Mouse (Mus musculus) R1 (cell line): ENCODE results near the gene Rab7.

Experiments
- DNase-seq: peaks from one replicate; pipeline ENCODE4 v3.0.0-alpha.2; 2018; ENCODE audit warnings: low read depth, low spot score

The Rab7 gene

DNA sequence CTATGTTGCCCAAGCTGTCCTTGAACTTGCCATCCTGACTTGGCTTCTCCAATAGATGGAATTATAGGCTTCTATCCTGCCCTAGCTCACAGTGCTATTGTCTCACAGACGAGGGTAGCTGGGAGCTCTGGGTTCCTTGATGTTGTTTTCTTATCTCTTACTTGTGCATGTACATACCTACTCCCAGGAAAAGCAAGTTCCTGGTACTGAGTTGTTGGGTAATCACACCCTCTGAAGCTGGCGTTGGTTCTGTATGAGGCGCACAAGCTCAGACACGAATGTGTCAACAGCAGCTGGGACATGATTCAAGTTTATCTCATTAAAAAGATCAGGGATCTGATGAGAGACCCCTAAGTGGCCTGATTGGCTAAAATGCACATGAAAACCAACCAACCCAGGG is 41.6 kb downstream of the Rab7 start:
- DNase-seq = no peak

DNA sequence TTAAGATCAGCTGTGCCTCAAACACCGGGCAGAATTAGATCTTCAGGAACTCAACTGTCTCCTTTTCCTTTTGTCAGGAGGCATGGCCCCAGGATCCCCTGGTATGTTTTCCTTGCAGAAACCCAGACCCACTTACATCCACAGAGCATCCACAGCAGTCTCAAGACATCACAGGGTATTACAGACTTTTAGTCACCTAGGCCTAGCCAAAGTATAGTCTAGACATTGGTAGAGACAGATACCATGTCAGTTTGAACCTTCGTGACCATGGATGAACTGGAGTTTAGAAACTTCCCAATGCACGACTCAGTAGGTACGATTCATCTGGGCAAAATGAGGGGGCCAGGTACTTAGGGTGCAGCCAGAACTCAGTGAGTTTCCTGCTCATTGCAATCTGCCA is 46.7 kb downstream of the Rab7 start:
- no peak for DNase-seq

DNA sequence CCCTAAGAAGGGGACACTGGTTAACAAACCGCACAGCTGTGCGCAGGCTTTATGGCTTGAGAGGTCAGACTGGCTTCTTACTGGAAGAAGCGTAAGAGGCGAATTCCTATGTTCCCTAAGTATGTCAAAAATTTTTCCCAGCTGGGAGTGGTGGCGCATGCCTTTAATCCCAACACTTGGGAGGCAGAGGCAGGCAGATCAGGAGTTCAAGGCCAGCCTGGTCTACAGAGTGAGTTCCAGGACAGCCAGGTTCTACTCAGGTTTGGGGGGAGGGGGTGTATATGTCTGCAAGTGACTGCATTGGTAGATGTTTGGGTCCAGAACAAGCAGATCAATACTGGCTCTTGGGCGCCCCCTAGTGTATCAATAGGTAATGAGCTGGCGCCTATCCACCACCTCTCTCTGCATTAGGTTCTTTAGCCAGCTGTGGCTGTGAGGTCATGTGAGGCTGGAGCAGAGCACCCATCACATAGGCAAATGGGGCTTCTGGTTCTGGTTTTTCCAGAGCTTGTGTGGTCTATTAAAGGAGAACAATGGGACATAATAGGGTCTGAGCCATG is 47.3 kb downstream of the Rab7 start:
- peak; percentile 92 for DNase-seq

DNA sequence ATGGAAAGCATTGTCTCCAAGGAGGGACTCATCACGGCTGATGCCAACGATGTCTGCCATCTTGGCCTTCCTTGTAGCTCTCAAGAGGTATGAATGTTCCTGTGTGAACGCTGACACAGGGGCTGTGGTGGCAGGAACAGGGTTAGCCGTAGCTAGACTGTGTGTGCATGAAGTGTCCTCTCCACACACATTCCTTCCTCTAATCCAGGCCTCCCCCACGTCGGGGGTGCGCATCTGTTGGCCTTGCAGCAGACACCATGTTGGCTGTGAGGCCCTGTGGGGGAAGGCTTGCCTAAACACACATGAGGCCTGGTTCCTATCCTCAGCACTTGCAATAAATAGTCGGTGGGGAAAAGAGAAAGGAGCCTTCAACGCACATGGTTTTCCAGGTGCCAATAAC is 48.5 kb downstream of the Rab7 start:
- peak; percentile 28 for DNase-seq

DNA sequence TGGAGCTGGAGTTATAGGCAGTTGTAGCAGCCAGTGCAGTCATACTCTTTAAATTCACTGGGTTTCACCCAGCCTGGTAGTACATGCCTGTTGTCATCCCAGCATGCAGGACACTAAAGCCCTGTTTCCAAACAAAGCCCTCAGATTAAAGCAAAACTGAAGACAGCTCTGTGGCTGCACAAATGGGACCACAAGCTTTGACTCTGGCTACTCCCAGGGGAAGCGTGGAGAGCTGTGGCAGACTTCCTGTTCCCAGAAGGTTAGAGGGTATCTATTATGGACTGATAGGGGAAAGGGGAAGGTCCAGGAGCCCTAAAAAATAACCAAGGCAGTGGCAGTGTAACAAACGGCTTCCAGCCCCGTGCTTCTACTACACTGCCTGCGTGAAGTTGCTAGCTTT is 49.6 kb downstream of the Rab7 start:
- no peak for DNase-seq

DNA sequence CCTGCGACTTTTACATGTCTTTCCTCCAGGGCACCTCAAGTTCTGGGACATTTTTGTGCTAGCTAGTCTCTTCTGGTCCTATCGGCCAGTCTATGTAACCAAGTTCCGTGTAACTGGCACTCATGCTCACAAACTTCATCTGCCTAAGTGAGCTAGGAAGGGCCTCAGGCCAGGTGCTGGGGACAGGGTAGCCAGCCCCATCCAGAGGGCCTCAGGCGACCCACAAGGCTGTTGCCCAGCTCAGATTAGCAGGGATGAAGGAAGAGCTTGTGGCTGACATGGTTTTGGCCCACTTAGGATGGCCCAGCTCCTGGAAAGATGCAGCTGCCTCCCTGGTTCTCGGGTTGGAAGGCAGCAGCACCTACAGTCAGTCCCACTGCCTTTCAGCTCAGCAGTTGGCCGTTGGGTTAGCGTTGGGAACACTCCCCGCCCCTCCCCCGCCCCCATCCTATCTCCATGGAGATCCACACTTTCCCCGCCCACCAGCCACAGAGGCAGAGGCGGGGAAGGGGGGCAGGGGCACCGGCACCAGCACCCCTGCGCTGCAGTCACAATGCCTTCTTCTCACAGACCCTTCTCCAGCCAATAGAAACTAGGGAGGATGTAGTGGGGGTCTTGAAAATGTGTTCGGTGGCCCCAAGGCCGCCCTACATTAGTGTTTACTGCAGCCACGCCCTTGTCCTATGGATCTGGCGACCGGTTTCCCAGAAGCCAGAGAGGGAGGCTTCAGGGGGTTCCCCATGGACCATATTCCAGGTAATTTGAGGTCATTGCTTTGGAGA is 51.1 kb downstream of the Rab7 start:
- peak; percentile 85 for DNase-seq

DNA sequence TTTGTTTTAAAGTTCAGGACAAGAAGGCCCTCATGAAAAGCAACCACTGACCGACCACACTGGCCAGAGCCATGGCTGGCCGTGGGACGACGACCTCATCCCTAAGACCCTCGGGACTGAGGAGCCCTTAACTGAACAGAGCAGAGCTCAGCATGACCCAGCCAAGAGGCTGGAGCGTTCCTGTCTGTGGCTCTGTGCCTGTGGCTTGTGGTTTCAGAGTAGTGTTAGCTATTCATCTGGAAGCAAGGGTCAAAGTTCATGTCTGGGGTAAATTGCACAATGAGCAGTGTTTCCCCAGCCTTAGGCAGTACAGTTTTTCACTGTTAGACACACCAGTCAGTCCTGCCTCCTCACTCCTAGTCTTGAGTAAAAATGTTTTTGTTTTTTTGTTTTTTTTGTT is 52.3 kb downstream of the Rab7 start:
- DNase-seq = no peak

DNA sequence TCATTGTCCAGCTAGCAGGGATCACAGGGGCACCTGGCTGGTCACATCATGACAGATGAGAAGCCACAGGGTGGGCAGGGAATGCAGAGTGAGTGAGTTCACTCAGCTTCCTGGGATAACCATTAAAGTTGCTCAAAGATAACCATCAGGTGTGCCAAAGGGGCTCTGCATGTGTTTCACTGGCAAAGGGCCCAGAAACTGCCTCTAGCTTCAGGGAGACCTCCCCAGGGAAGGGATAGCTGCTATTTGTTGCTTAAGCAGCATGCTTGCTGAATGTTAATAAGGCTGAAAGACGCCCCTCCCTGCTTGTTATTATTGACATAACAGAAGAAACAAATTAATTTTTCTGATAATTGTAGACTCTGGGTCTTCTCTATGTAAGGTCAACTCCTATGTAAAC is 53.2 kb downstream of the Rab7 start:
- no peak for DNase-seq

DNA sequence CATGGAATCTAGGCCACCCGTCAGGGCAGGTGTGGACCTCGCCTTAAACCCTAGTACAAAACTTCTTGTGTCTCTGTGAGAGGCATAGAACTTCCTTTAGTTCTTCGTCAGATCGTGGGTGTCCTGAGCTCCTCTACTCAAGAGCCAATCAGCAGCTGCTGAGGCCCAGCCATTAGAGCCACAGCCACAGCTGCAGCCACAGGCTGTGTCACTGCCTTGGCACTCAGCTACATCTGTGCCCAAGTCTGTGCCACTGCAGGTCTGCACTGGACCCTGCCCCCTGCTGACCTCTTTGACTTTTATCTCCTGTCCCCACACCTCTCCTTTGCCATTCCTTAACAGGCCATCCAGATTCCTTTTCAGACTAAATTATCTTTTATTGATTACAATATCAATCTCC is 53.9 kb downstream of the Rab7 start:
- DNase-seq = no peak

DNA sequence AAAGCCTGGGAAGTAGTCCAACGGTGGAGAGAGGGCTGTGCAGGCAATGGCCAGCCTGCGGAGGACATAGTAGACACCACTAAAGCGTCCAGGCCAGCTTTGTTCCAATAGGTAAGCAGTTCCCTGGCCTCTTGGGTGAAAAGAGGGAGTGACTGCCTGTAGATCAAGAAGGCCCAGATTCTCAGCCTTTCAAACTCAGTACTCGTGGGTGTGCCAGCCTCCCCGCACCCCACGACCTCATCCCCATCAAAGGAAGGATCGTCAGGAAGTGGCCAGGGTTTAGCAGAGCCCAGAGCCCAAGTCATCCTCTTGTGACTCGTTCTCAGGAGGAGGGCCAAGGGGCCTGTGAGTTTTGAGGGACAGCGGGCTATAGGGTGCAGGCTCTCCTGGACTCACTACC is 62.6 kb downstream of the Rab7 start:
- DNase-seq = no peak

DNA sequence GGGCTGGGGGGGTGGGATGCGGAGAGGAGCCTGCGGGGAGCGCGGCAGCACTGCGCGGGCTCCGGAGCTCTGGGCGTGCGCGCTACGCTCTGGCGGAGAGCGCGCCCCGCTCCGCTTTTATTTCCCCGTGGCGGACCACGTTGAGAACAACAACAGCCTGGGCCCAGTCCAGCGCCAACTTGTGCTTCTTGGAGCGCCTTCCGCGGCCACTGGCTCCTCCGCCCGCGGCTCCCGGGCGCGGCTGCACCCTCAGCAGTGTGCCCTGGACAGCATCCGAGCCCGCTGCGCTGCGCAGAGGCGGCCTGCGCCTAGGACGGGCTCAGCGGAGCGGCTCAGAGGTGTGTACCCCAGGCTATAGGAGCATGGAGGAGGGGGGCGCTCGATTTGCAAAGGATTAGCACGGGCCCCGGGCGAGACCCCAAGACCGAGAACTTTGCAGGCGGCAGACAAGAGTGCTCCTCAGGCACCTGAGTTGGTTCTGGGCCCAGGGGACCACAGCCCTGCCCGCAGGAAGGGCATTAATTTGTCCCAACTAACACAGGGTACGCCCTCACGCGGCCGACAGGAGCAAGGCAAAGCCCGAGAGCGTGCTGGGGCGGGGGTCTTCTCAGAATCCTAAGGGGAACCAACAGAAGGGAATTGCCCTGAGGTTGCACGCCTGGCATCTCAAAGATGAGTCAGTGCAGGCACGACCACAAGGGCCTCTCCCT is 63.4 kb downstream of the Rab7 start, which contains the start of gene H1fx:
Gene H1fx (minus strand): TSS at position 91 of the 710 bp plus-strand sequence.
- DNase-seq = peak; percentile 86

DNA sequence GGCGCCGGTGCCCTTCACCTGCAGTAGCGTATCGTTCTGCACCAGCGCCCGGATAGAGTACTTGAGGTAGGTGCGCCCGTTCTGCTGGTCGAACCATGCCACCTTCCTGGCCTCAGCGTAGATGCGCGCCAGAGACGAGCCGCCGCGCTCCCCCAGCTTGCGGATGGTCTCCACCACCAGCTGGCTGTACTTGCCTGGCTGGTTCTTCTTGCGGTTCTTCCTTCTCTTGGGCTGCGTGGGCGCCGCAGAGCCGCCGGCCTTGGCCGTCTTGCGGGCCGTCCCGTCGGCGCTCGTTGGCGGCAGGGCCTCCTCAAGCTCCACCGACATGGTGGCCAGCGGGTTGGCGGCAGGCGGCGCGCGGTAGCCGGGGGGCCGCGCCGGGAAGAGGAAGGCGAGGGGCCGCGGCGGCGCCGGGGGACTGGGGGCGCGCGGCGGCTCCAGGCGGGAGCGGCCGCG is 64.0 kb downstream of the Rab7 start:
- DNase-seq = peak; percentile 74

DNA sequence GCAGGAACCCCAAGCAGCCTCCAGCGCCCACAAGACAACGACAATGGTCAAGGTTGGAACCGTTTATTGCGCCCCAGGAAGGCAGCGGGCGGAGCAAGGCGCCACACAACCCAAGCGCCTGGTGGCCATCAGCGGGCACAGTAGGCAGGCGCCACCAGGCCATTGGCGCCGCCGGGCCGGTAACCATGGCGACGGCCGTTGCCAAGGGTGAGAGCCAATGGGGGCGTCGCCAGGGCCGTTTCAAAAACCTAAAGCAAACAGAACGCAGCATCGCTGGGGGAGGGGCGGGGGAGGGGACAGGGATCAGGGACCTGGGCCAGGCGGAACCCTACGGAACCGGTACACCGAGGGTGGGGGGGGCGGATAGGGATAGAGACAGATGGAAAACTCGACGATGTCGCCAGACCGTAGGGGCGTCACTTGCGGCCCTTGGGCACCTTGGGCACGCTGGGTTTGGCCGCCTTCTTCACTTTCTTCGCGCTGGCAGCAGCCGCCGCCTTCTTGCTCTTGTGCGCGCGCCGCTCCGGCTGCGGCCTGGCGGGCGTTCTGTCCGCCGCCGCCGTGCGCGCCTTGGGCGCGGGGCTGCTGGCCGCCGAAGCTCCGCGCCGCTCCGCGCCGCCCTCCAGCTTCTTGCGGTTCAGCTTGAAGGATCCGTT is 64.6 kb downstream of the Rab7 start:
- DNase-seq = peak; percentile 91

DNA sequence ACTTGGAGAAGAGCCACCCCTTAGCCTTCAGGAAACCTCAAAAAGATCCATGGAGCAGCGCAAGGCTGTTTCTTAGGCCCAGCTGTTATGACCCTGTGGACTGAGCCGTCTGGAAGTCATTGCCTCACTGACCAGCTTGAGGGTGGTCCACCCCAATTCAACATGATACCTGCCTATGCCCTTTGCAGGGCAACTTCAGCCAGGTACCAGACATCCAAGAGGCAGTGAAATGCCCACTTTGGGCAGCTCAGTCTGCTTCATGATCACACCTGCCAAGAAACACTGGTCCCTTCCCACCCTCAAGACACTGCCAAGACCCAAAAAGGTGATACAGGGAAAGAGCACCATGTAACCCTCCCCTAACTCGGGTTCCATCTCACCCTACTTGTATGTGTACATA is 65.3 kb downstream of the Rab7 start:
- DNase-seq = no peak

DNA sequence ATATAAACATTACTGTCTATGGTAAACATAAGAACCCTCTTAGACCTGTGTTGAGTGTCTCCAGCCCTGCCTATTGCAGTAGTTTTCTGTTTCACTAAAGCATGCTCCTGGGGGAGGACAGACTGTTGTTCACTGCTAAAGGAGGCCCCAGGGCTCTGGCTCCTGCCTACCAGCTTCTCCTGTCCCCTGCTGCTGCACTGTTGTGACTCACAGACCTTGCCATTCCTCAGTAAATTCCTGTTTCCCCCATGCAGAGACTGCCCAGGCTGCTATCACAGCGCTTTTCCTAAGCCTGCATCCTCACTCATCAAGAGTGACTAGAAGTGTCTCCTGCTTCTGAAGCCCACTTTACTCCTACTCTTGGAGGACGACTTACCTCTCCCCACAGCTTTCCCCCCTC is 75.0 kb downstream of the Rab7 start:
- DNase-seq = no peak

DNA sequence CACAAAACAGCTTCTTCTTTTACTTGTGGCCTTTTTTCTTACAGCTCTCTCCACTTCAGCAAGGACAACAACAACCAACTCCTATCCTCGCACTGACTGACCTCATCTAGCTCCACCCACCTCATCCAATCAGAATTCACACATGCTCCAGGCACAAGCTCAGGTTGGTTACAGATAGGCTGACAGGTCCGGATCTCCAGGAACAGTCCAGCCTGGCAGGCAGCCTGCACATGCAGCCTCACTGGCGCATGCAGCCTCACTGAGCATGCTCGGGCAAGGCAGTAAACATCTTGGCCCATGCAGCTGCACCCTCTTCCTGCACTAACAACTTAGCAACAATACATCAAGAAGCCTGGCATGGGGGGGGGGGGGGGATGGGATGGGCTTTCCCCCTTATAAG is 82.6 kb downstream of the Rab7 start:
- DNase-seq = peak; percentile 84
